Mouse (Mus musculus): ENCODE results near the gene Ccnj. TPM values are rescaled to one million over a fixed set of nuclear protein-coding genes. Genes with fewer than 3 reads are reported as not detected.

Gene Ccnj
- polyA plus RNA-seq, 1 experiment = 3.6 TPM

DNA sequence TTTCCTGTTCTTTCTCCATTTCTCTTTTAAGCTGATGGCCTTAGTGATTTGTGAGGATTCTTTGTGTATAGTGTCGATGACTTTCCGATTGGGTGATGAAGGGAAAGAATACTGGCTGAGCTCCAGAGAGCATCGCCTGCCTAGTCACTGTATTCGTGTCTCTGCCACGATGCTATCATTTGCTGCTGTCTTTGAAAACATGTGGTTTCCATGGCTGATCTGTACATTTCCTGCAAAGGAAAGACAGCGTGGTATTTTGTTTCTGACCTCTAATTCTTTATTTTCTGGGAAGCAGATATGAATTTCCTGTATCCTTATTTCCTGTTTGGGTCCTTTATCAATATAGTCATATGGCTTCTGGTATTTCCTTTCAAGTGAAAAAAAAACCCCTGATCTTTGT is 9.2 kb downstream of the Ccnj start:
- Histone ChIP-seq H3K27ac (ENCODE audit: insufficient read depth, low read depth, low read length) (no peak overlapping the region), H3K4me1 (ENCODE audit: control insufficient read depth, insufficient read depth, low read length) (no peaks in the 10 kb centered on the region), H3K4me3 (ENCODE audit: insufficient read depth, low read length) (no peak overlapping the region)
- TF ChIP-seq CTCF (IDR thresholded peaks at IDR 0.05; ENCODE audit: low read depth, low read length) = no peak
- TF ChIP-seq POLR2A (IDR thresholded peaks at IDR 0.05; ENCODE audit: borderline replicate concordance, low read depth, low read length) = no peak

DNA sequence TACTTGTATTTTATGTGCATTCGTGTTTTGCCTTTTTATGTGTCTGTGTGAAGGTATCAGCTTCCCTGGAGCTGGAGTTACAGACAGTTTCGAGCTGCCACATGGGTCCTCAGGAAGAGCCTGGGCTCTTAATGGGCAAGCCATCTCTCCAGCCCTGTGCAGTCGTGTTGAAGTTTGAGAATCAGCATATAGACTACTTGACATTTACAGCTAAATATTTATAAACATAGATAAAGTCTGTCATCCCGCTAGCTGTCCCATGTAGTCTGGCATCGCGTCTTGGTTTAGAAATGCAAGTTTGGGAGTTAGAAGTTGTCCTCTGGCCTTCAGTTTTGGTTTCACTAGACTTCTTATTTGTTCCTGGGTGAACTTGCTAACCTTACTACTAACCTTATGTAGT is 10.0 kb downstream of the Ccnj start:
- H3K4me3 ChIP-seq (ENCODE audit: insufficient read depth, low read length) = no peak overlapping the region
- TF ChIP-seq CTCF (IDR thresholded peaks at IDR 0.05; ENCODE audit: low read depth, low read length) (no peak), POLR2A (IDR thresholded peaks at IDR 0.05; ENCODE audit: borderline replicate concordance, low read depth, low read length) (no peak)
- H3K27ac ChIP-seq (ENCODE audit: insufficient read depth, low read depth, low read length) = no peak overlapping the region
- no peaks in the 10 kb centered on the region for H3K4me1 ChIP-seq (ENCODE audit: control insufficient read depth, insufficient read depth, low read length)

DNA sequence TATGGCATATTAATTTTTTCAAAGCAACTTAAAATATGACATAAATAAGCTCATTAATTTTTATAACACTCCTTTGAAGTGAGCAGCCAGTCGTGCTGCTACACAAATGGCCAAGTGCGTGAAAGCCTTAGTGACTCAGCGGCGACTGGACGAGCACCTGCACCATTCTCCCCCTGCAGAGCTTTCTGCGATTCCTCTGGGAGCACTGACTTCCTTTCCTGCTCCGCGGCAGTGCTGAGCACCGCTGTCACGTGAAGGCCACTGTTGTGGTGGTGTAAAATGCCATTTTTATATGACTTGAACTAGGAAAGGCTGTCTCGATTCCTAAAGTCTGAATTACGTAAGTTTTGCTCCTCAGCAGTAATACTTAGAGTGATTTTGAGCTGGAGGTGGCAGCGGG is 10.5 kb downstream of the Ccnj start:
- H3K4me1 ChIP-seq (ENCODE audit: control insufficient read depth, insufficient read depth, low read length) = no peaks in the 10 kb centered on the region
- H3K4me3 ChIP-seq (ENCODE audit: insufficient read depth, low read length) = no peak overlapping the region
- no peak for TF ChIP-seq CTCF (IDR thresholded peaks at IDR 0.05; ENCODE audit: low read depth, low read length)
- TF ChIP-seq POLR2A (IDR thresholded peaks at IDR 0.05; ENCODE audit: borderline replicate concordance, low read depth, low read length) = no peak
- no peak overlapping the region for H3K27ac ChIP-seq (ENCODE audit: insufficient read depth, low read depth, low read length)

DNA sequence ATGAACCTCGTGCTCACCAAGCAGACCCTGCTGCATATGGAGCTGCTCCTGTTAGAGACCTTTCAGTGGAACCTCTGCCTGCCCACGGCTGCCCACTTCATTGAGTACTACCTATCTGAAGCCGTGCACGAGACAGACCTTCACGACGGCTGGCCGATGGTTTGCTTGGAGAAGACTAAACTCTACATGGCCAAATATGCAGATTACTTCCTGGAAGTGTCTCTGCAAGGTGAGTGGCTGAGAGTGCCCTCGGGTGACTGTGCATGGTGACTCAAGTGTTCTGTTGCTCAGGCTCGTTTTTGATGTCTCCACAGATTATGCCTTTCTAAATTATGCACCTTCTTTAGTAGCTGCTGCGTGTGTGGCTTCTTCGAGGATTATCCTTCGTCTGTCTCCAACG is 13.7 kb downstream of the Ccnj start:
- no peak overlapping the region for H3K4me3 ChIP-seq (ENCODE audit: insufficient read depth, low read length)
- TF ChIP-seq CTCF (IDR thresholded peaks at IDR 0.05; ENCODE audit: low read depth, low read length) = no peak
- no peak for TF ChIP-seq POLR2A (IDR thresholded peaks at IDR 0.05; ENCODE audit: borderline replicate concordance, low read depth, low read length)
- H3K27ac ChIP-seq (ENCODE audit: insufficient read depth, low read depth, low read length) = no peak overlapping the region
- no peaks in the 10 kb centered on the region for H3K4me1 ChIP-seq (ENCODE audit: control insufficient read depth, insufficient read depth, low read length)

DNA sequence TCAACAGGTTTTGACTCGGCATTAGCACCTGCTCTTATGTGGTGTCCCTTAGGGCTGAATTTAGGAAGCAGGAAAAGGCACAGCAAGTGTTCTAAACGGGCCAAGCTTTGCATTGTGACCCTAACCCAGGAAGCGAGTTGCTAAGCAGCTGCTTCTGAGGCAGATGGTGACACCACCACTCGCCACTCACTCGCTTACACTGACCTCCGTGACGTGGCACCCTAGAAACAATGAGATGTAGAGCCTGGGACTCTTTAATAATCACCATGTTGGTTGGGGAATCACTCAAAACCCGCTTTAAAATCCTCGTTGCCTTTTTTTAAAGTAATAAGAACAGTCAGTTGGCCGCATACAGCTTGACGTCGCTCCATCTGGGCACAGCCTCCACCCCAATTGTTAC is 18.3 kb downstream of the Ccnj start:
- Histone ChIP-seq H3K4me1 (ENCODE audit: control insufficient read depth, insufficient read depth, low read length) (no peaks in the 10 kb centered on the region), H3K27ac (ENCODE audit: insufficient read depth, low read depth, low read length) (no peak overlapping the region), H3K4me3 (ENCODE audit: insufficient read depth, low read length) (no peak overlapping the region)
- TF ChIP-seq CTCF (IDR thresholded peaks at IDR 0.05; ENCODE audit: low read depth, low read length) = no peak
- no peak for TF ChIP-seq POLR2A (IDR thresholded peaks at IDR 0.05; ENCODE audit: borderline replicate concordance, low read depth, low read length)

DNA sequence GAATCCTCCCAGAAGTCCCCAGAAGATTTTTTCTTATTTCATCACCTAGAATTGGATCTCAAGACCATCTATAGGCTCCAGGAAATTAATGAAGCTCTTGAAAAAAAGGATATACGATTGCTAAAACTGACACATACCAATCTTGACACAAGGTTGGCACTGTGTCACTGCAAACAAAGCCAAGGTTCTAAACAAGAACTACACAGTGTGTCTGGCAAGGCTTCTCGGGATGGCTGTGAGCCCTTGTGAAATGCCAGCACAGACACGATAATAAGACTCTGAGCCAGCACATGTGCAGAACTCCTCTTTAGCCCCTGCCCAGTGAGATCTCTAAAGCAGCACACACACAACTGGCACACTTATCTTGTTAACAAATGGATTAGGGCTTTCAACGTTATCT is 28.5 kb downstream of the Ccnj start:
- Histone ChIP-seq H3K4me3 (ENCODE audit: insufficient read depth, low read length) (no peak overlapping the region), H3K4me1 (ENCODE audit: control insufficient read depth, insufficient read depth, low read length) (no peaks in the 10 kb centered on the region), H3K27ac (ENCODE audit: insufficient read depth, low read depth, low read length) (no peak overlapping the region)
- TF ChIP-seq POLR2A (IDR thresholded peaks at IDR 0.05; ENCODE audit: borderline replicate concordance, low read depth, low read length) = no peak
- TF ChIP-seq CTCF (IDR thresholded peaks at IDR 0.05; ENCODE audit: low read depth, low read length) = no peak

DNA sequence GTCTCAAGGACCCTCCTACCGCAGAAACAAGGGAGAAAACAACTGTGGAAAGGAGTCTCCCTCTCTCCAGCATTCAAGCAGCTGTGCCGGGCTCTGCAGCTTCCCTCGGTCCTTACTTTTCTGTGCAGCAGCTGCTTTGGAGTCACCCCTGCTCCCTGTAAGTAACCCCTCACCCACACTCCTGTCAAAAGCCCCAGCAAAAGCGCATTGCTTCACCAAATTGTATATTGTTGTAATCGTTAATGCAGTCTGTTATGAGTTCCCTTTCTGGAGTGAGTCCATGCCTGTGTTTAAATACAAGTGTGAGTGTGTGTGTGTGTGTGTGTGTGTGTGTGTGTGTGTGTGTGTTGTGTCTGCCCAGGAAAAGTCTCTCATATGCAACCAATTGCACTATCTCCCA is 37.2 kb downstream of the Ccnj start:
- TF ChIP-seq CTCF (IDR thresholded peaks at IDR 0.05; ENCODE audit: low read depth, low read length) = no peak
- no peak for TF ChIP-seq POLR2A (IDR thresholded peaks at IDR 0.05; ENCODE audit: borderline replicate concordance, low read depth, low read length)
- Histone ChIP-seq H3K27ac (ENCODE audit: insufficient read depth, low read depth, low read length) (no peak overlapping the region), H3K4me1 (ENCODE audit: control insufficient read depth, insufficient read depth, low read length) (peaks cover 2% of the 10 kb centered on the region; the same call in 1 of the 2 replicates), H3K4me3 (ENCODE audit: insufficient read depth, low read length) (no peak overlapping the region)

DNA sequence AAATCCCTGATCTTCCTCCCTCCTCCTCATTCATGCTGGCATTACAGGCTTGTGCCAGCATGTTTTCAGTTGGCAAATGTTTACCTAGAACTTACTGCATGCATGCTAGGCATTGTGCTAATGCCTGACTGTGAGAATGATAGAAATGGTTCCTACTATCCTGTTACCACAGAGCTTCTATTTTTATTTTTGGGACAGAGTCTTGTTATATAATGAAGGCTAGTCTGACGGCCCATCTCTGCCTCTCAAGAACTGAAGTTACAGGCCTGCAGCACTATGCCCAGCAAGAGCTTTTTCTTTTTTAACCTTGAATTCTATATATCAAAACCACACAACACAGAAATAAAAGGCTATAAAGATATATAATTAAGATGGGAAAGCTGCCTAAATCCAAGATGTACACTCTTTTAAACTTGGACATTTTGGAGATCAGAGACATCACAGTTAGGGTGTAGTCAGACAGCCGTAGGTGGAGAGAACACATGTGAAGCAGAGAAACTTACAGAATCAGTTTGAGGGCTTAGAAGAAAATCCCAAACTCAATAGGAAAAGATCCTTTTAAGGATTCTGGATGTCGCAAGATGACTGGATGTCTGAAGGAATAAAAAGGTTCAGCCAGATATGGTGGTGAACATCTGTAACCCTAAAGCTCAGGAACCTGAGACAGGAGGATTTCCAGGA is 38.5 kb downstream of the Ccnj start:
- Histone ChIP-seq H3K27ac (ENCODE audit: insufficient read depth, low read depth, low read length) (no peak overlapping the region), H3K4me1 (ENCODE audit: control insufficient read depth, insufficient read depth, low read length) (peaks cover 2% of the 10 kb centered on the region; the same call in 1 of the 2 replicates), H3K4me3 (ENCODE audit: insufficient read depth, low read length) (no peak overlapping the region)
- TF ChIP-seq CTCF (IDR thresholded peaks at IDR 0.05; ENCODE audit: low read depth, low read length) = no peak

DNA sequence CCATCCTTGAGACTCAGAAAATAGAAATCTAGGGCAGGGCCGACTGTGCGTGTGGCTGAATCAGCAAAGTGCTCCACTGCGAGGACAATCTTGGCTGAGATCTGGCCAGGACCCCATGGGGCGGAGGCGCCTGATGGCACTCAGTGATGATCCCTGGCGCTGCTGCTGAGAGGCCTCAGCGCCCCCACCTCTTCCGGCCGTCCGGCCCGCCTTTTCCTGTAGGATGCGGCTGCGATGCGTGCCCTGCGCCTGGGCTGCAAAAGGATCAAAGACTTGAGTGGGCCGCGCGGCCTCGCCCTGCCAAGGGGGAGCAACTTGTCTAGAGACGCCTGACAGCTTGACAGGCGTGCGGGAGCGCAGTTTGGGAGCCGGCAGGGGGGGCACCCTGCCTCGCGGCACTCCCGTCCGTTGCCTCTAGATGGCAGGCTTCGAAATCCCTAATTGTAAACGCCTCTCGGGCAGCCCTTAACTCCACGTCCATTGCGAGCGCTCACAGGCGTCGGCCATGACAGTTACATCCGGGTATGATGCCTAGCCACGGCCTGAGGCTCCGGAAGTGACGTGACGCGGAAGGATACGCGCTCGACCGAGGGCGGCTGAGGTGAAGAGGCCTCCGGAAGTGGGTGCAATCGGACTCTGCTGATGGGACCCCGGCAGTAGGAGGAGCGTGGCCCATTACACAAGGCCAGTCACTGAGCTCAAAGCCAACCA is 42.0 kb downstream of the Ccnj start:
- no peak for TF ChIP-seq CTCF (IDR thresholded peaks at IDR 0.05; ENCODE audit: low read depth, low read length)
- TF ChIP-seq POLR2A (IDR thresholded peaks at IDR 0.05; ENCODE audit: borderline replicate concordance, low read depth, low read length) = no peak
- H3K4me1 ChIP-seq (ENCODE audit: control insufficient read depth, insufficient read depth, low read length) = peaks cover 2% of the 10 kb centered on the region; the same call in 1 of the 2 replicates
- no peak overlapping the region for H3K4me3 ChIP-seq (ENCODE audit: insufficient read depth, low read length)
- no peak overlapping the region for H3K27ac ChIP-seq (ENCODE audit: insufficient read depth, low read depth, low read length)

DNA sequence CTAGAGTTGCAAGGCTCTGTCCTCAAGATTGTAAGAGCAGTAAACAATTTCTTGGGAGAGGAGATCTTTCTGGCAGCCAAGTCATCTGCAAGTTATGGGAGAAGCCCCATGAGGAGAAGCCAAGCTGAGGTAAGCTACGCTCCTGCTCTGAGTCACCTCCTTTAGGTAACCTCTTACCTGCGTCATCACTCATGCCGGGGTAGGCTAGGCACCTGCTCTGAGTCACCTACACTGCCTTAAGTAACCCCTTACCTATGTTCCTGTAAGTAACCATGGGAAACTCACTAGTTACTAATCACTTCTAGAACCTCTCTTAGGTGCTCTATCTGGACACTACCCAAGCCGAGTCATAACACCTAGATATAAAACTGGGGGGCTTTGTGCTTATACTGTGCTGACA is 50.6 kb downstream of the Ccnj start:
- peaks cover 4% of the 10 kb centered on the region for H3K4me1 ChIP-seq (ENCODE audit: control insufficient read depth, insufficient read depth, low read length)
- no peak overlapping the region for H3K4me3 ChIP-seq (ENCODE audit: insufficient read depth, low read length)
- TF ChIP-seq POLR2A (IDR thresholded peaks at IDR 0.05; ENCODE audit: borderline replicate concordance, low read depth, low read length) = no peak
- TF ChIP-seq CTCF (IDR thresholded peaks at IDR 0.05; ENCODE audit: low read depth, low read length) = no peak
- no peak overlapping the region for H3K27ac ChIP-seq (ENCODE audit: insufficient read depth, low read depth, low read length)

Measured in bone marrow macrophage, adult 2 months (primary cell).